Mouse (Mus musculus): ENCODE measurements around the gene Gm45062. TPM values are rescaled to one million over a fixed set of nuclear protein-coding genes. Genes with fewer than 3 reads are reported as not detected.

Gene Gm45062
- total and polyA plus RNA-seq, 3 experiments: 2.2 to 3.6 TPM; not detected in 1

DNA sequence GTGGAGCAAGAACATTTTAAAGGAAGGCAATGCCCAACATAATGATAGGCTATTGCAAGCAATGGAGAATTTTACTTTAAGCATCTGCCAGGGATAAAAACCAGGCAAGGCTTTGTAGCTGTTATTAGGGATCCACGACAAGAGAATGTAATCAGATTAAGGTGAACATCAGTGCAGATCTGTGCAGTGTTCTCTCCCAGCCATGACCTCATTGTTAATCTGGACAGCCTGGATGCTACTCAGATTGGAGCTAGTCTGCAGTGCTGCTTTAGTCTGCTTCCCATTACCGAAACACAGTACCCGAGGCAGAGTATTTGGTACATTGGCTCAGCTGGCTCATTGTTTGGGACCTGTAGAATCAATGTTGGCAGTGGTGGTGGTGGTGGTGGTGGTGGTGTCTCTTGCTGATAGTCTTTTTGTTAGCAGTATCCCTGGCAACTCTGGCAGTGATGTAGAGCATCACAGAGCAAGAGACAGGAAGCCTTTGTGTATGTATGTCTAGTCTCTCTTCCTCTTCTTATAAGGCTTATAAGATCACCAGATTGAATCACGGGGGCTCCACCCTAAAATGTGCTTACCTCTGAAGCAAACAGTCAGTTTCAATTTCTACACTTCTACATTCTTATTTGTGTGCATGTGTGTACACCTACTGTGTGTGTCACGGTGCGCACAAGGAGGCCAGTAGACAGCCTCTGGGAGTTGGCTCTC is 245.4 kb downstream of the Gm45062 start:
- no peak overlapping the region for H3K27ac ChIP-seq (ENCODE audit: control insufficient read depth, low read depth, low read length)
- H3K36me3 ChIP-seq (ENCODE audit: control insufficient read depth in 1 of 2, insufficient read depth in 2 of 2, low read length in 2 of 2): peaks cover 0 to 3% of the 10 kb centered on the region in 2 experiments; a peak in 2 of 4 replicates
- H3K4me1 ChIP-seq (ENCODE audit: control insufficient read depth in 1 of 2, insufficient read depth in 2 of 2, low read length in 2 of 2): peaks cover 2 to 12% of the 10 kb centered on the region in 2 experiments
- no peaks in the 10 kb centered on the region for H3K9me3 ChIP-seq (replicated peaks; ENCODE audit: insufficient read depth, low read length)
- no peak for TF ChIP-seq SIN3A (IDR thresholded peaks at IDR 0.05; ENCODE audit: low read length)
- no peak for TF ChIP-seq E2F4 (IDR thresholded peaks at IDR 0.05; ENCODE audit: borderline replicate concordance, low read depth, low read length)
- no peak for TF ChIP-seq USF2 (IDR thresholded peaks at IDR 0.05; ENCODE audit: borderline replicate concordance in 1 of 2, insufficient read depth in 1 of 2, low read depth in 1 of 2, low read length in 2 of 2)
- TF ChIP-seq POLR2A (IDR thresholded peaks at IDR 0.05; ENCODE audit: control insufficient read depth in 1 of 2, insufficient read depth in 1 of 2, low read depth in 1 of 2, low read length in 2 of 2, poor library complexity in 1 of 2): no peak
- TF ChIP-seq ZMIZ1 (IDR thresholded peaks at IDR 0.05; ENCODE audit: low read depth, low read length): no peak
- no peak for TF ChIP-seq TCF12 (IDR thresholded peaks at IDR 0.05; ENCODE audit: low read depth, low read length)
- TF ChIP-seq ZKSCAN1 (IDR thresholded peaks at IDR 0.05; ENCODE audit: low read depth, low read length): no peak
- no peak for TF ChIP-seq MYC (IDR thresholded peaks at IDR 0.05; ENCODE audit: low read depth, low read length)
- TF ChIP-seq MAZ (IDR thresholded peaks at IDR 0.05; ENCODE audit: low read depth, low read length): no peak
- TF ChIP-seq ZNF384 (IDR thresholded peaks at IDR 0.05; ENCODE audit: low read depth, low read length): no peak
- no peak for TF ChIP-seq KAT2A (conservative IDR thresholded peaks at IDR 0.05; ENCODE audit: low read depth, low read length)
- TF ChIP-seq MAX (IDR thresholded peaks at IDR 0.05; ENCODE audit: low read length): no peak
- TF ChIP-seq ETS1 (IDR thresholded peaks at IDR 0.05; ENCODE audit: low read depth, low read length): no peak
- TF ChIP-seq MAFK (IDR thresholded peaks at IDR 0.05; ENCODE audit: borderline replicate concordance, low read depth, low read length): no peak
- TF ChIP-seq POLR2AphosphoS2 (IDR thresholded peaks at IDR 0.05; ENCODE audit: low read length): no peak
- H3K4me3 ChIP-seq (ENCODE audit: control insufficient read depth in 1 of 2, insufficient read depth in 1 of 2, low read depth in 2 of 2, low read length in 2 of 2): no peak overlapping the region
- no peak for DNase-seq (ENCODE audit: low read depth, low spot score)
- H3K79me2 ChIP-seq (ENCODE audit: control insufficient read depth, insufficient read depth, low read length, poor library complexity): peaks cover 3% of the 10 kb centered on the region; the same call in 1 of the 2 replicates
- no peak overlapping the region for H3K9ac ChIP-seq (ENCODE audit: control insufficient read depth, low read depth, low read length, poor library complexity, severe bottlenecking)
- no peaks in the 10 kb centered on the region for H3K27me3 ChIP-seq (ENCODE audit: control insufficient read depth in 1 of 2, insufficient read depth in 2 of 2, low read length in 2 of 2)

DNA sequence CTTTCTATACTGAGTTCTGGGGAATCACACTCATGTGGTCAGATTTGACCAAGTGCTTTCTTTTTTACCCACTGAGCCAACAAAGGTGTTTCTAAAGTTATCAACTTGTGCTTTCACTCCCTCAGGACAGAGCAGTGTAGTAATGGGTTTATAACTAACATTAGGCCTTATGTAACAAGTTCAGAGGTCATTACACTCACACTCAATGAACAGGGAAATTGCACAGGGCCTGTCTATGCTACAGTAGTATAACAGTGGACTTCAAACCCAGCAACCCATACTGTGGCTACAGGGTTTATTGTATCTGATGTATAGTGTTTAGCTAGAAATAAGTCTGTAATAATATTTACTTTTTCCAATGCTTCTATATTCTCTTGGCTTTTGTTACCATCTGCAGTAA is 247.4 kb downstream of the Gm45062 start:
- TF ChIP-seq ZNF384 (IDR thresholded peaks at IDR 0.05; ENCODE audit: low read depth, low read length): no peak
- TF ChIP-seq SMC3 (IDR thresholded peaks at IDR 0.05; ENCODE audit: low read depth, low read length): no peak
- no peak for TF ChIP-seq ZKSCAN1 (IDR thresholded peaks at IDR 0.05; ENCODE audit: low read depth, low read length)
- no peak for TF ChIP-seq POLR2AphosphoS5 (IDR thresholded peaks at IDR 0.05; ENCODE audit: borderline replicate concordance, low read depth, low read length)
- no peak for TF ChIP-seq POLR2A (IDR thresholded peaks at IDR 0.05; ENCODE audit: control insufficient read depth in 1 of 2, insufficient read depth in 1 of 2, low read depth in 1 of 2, low read length in 2 of 2, poor library complexity in 1 of 2)
- TF ChIP-seq SIN3A (IDR thresholded peaks at IDR 0.05; ENCODE audit: low read length): no peak
- TF ChIP-seq E2F4 (IDR thresholded peaks at IDR 0.05; ENCODE audit: borderline replicate concordance, low read depth, low read length): no peak
- H3K9ac ChIP-seq (ENCODE audit: control insufficient read depth, low read depth, low read length, poor library complexity, severe bottlenecking): no peak overlapping the region
- no peak for DNase-seq (ENCODE audit: low read depth, low spot score)
- H3K36me3 ChIP-seq (ENCODE audit: control insufficient read depth in 1 of 2, insufficient read depth in 2 of 2, low read length in 2 of 2): peaks cover 0 to 10% of the 10 kb centered on the region in 2 experiments; a peak in 2 of 4 replicates
- H3K4me3 ChIP-seq (ENCODE audit: control insufficient read depth in 1 of 2, insufficient read depth in 1 of 2, low read depth in 2 of 2, low read length in 2 of 2): no peak overlapping the region
- H3K9me3 ChIP-seq (replicated peaks; ENCODE audit: insufficient read depth, low read length): no peaks in the 10 kb centered on the region
- no peaks in the 10 kb centered on the region for H3K27me3 ChIP-seq (ENCODE audit: control insufficient read depth in 1 of 2, insufficient read depth in 2 of 2, low read length in 2 of 2)
- H3K27ac ChIP-seq (ENCODE audit: control insufficient read depth, low read depth, low read length): no peak overlapping the region
- peaks cover 19% of the 10 kb centered on the region for H3K79me2 ChIP-seq (ENCODE audit: control insufficient read depth, insufficient read depth, low read length, poor library complexity)
- peaks cover 8 to 16% of the 10 kb centered on the region in 2 experiments for H3K4me1 ChIP-seq (ENCODE audit: control insufficient read depth in 1 of 2, insufficient read depth in 2 of 2, low read length in 2 of 2)
